Mouse (Mus musculus): ENCODE measurements around the gene Ptger4. TPM values are rescaled to one million over a fixed set of nuclear protein-coding genes. Genes with fewer than 3 reads are reported as not detected.

Ptger4 gene
- polyA plus RNA-seq (2012), result 15.4 and 22.7 TPM in 2 replicates

DNA sequence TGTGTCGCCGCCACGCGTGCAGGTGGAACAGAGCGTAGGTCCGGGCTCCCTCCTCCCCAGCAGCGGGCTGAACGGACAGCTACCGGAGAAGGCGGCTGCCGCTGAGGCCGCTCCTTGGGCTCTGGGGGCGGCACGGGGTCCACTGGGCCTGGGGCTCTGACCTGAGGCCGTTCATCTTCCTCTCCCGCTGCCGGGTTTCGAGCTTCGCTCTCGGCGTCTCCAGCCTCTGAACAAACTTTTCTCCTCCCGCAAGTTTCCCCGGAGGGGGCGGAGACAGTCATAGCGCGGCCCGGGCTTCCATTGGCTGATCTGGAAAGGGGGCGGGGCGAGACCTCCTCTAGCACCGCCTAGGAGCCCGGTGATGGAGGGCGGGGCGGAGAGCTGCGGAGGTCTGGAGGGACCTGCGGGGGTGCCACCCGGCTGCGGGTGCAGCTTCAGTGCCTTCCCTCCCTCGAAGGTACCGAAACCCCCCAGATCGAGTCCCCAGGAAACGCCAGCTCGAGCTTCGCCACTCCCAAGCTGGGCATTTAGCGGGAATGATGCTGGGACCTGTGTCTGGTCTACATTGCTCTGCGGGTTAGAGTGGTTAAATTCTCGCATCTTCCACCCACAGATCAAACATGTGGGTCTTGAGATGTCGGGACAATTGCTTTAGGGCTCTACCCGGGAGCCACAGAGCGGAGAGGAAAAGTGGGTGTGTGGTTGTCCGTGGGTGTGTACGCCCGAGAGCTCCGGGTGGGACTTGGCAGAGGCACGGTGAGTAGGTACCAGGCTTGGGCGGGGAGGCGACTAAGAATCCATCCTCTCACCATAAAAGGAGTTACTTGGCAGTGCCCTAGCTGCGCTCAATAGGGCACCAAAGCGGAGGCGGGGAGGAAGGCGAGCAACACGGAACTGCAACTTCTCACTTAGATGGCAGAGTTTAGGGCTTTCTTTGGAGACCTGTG is at the start of gene Ptger4:
Ptger4 (minus strand) TSS at position 229 of the 947 bp plus-strand sequence.

DNA sequence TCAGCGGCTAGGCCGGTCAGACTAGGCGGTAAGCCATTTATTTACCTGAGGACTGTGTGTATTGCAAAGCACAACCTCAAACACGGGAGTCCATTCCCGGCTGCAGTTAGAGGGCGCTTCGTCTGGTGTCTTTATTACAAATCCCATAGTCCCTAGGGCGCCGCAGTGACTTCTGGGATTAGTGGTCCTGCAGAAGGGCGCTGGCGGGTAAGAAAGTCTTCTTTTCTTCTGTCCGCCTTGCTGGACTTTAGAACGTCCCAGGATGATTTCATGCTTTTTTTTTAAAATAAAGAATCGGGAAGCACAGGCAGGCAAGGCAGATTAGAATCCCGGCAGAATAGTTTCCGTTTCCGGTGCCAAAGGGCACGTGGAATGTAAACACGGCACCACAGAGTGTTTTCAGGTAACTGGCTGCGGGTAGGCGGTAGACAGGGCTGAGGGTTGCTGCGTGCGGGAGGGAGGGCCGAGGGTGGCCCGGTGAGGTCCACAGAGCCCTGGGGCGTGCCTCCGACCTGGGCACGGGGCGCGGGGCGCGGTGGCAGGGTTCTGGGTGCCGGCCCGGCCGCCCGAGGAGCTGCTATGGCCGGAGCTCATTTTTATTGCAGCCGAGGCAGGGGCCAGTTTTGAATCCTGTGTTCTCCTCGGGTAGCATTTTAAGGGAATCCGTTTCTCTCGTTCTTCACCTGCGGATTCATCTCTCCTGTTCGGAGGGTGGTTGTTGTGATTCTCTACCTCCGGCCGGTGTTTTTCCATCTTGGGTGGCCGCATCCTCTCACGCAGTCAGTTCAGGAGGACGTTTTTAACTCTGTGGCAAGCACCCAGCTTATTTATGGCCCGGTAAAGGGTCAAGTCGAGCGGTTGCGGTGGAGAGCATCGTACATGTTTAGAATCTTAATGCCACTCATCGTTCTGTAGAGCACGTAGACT is 58.4 kb downstream of the Ptger4 start, which contains the start of gene Ttc33:
Ttc33 (plus strand) TSS at position 160 of the 927 bp plus-strand sequence.

Other genes starting within 250 kb of the Ptger4 start
- not detected in 2 replicates for gene C7, start 180.4 kb downstream of the Ptger4 start, polyA plus RNA-seq (2012)
- gene Card6, start 135.6 kb downstream of the Ptger4 start, polyA plus RNA-seq (2012), result 0.41 and 0.44 TPM in 2 replicates
- gene Rpl37, start 127.5 kb downstream of the Ptger4 start, polyA plus RNA-seq (2012), result 58.7 and 79.6 TPM in 2 replicates
- 2.4 and 2.7 TPM in 2 replicates for gene Prkaa1, start 100.3 kb downstream of the Ptger4 start, polyA plus RNA-seq (2012)
- gene Ttc33, start 58.7 kb downstream of the Ptger4 start, polyA plus RNA-seq (2012), result 28.5 and 34.8 TPM in 2 replicates

Measured in megakaryocyte-erythroid progenitor cell, adult 5 weeks (primary cell).